Mouse (Mus musculus): ENCODE measurements at regions not wholly inside any gene's neighbourhood (a gene's known extent, or its start where the extent isn't known, plus 50 kb on each side); places are given as distances from the start of the nearest gene placed in this dataset.

DNA sequence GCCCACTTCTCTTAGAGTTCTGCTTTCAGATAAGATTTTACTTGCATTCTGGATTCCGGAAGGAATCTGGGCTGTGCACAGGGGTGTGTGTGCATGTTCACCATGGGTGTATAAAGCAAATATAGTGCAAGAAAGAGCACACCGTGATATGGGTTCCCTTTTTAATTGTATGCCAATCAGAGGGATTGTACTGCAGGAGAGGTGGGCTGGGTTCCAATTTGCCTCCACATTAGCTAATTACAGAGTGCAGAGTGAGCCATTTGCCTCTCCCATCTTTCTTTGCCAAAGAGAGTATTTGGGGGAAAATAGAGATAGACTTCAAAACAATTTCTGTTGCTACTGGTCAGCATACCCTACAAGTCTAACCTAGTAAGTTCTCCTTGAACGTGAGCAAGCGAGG is 86.4 kb upstream of the 4930583I09Rik start:
- DNase-seq (ENCODE audit: extremely low spot score in 1 of 2, low spot score in 1 of 2) = no peak

DNA sequence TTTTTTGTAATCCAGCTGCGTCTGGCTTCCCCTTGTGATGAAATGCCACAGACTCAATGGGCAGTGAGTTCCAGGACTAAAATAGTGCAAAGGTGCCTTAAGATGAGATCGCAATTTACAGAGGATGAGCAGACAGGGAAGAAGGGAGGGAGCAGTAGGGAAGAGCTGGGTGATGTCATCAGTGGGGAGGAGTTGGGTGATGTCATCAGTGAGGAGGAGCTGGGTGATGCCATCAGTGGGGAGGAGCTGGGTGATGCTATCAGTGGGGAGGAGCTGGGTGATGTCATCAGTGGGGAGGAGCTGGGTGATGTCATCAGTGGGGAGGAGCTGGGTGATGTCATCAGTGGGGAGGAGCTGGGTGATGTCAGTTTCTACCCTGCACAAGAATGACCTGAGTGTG is 84.4 kb upstream of the 4930583I09Rik start:
- DNase-seq (ENCODE audit: extremely low spot score in 1 of 2, low spot score in 1 of 2) = no peak

DNA sequence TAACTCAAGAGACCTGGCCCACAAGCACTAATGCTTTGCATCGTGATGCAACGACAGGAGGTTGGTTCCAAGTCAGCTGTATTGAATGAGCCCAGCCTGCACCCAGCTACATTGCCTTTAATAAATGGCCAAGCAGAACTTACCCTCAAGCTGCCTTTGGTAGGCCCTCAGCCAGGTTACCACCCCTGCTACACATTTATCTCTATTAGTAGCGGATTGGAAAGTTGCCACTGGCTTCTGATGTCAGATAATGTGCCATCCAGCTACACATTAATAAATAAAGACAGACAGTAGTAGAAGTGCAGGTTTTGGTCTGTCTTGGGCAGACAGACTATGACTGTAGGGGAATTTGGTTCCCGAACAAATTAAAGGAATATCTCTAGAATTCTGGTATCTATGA is 82.0 kb upstream of the 4930583I09Rik start:
- no peak for DNase-seq (ENCODE audit: extremely low spot score in 1 of 2, low spot score in 1 of 2)

DNA sequence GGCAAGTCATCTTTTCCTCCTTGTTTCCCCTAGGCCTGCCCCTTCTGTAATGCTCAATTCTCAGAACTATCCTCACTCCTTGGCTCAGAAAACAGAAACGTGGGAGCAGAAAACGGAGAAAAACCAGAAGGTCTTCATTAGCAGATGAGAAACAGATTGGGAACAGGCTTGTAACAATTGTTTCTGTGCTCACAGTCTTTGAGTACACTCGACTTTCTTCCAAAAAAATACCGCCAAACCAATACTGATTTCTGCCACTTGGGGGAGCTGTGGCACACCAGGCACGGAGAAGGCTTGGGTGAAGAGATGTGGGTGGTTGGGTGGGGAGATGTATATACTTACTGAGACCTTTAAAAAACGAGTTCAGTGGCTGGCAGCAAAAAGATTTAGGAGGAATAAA is 80.8 kb upstream of the 4930583I09Rik start:
- no peak for DNase-seq (ENCODE audit: extremely low spot score in 1 of 2, low spot score in 1 of 2)

DNA sequence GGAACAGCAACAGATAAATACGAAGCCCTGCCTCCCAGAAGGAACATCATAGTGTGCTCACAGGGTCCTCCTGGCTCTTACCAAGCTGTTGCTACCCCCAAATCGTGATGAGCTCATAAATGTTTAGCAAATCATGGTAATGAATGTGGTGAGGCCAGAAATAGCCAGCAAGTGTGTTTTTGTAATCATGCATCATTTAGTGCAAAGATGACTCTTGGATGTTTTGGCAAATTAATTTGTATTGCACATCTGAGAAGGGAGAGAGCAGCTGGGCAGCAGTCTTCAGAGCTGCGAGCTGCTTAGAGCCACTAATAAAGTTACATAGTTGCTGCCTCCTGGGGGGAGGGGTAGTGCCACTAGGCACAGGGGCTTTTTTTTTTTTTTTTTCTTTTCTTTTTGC is 79.8 kb upstream of the 4930583I09Rik start:
- no peak for DNase-seq (ENCODE audit: extremely low spot score in 1 of 2, low spot score in 1 of 2)

DNA sequence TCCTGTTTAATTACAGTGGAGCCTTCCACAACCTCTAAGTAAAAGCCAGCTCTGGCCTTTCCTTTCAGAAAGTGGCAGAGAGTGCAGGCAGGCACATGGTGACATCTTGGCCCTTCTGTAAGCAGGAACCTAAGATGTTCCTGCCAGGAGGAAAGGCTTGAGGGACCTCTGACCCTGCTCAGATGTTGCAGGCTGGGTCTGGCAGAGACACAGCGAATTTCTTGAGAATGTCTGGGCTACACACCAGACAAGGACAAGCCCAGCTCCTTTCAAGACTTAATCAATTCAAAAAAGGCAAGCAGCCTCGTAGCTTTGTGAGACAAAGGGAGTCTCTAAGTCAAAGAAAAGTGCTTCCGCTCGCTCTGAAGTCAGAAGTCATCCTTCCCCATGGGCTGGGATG is 79.2 kb upstream of the 4930583I09Rik start:
- no peak for DNase-seq (ENCODE audit: extremely low spot score in 1 of 2, low spot score in 1 of 2)

DNA sequence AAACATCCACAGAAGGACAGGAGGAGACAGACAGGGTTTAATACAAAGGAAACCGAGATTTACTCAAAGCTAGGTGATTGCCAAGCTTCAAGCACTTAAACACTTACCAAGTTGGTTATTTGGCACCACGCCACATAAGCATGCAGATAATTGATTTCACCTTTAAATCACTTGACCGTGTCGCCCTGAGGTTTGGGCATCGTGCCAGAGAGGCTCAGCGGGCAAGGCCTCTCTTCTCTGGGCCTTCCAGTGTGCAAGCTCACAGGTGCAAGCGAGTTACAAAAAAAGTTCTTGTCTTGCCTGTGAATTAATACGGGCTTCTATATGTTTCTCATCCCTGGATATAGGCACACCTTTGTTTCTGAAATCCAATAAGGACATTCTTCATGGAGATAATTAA is 78.4 kb upstream of the 4930583I09Rik start:
- no peak for DNase-seq (ENCODE audit: extremely low spot score in 1 of 2, low spot score in 1 of 2)

DNA sequence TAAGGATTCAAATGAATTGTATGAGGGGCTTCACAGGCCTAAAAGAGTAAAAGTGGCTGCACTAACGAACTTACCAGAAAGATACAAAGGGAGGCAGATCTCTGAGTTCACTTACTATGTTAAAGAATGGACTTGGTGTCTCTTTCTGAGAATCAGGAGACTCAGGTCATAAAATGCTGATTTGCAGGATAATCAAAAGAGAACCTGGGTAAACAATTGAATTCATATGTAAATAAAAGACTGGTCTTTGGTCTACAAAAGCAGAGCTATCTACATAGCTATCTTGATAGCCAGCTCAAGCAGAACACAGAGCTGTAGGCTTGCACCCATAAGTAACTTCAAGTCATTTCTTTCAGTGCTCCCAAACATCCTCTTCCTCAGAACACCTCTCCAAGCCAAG is 72.8 kb upstream of the 4930583I09Rik start:
- no peak for DNase-seq (ENCODE audit: extremely low spot score in 1 of 2, low spot score in 1 of 2)

DNA sequence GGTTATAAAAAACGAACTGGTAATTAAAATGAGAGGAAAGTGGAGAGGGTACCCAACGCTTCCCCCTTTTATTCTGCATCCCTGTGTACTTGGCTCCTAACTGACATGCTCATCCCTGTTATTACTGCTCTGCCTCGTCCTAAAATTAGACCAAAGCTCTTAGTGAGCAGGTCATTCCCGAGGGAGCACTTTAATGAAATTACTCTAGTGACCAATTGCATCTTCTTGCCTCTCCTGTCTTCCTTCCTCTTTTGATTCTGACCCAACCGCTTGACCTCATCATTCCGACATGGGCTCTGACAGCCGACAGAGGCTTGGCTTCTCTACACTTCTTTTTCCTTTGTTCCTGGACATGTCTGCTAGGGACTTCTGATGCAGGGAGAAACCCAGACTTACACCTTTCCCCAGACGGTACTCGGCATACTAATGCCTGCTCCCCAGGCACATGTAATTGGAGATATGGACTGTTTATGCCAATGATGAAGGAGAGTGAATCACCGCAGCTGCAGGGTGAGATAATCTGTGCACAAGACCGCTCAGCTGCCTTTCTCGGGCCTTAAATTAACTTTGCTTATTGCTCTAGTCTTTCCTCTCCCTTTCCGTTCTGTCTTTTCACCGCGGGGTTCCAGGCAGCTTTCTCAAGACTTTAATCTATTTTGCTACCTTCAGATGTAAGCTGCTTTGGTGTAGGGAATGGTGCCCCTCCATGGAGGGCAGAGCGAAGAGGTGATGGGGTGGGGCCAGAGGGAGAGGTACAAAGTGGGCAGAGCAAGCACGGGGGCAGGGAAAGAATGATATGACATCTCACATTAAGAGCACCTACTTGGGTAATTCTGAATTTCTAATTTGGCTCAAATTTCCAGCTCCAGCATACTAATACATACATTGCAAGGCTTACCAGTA is 66.1 kb upstream of the 4930583I09Rik start:
- no peak for DNase-seq (ENCODE audit: extremely low spot score in 1 of 2, low spot score in 1 of 2)

DNA sequence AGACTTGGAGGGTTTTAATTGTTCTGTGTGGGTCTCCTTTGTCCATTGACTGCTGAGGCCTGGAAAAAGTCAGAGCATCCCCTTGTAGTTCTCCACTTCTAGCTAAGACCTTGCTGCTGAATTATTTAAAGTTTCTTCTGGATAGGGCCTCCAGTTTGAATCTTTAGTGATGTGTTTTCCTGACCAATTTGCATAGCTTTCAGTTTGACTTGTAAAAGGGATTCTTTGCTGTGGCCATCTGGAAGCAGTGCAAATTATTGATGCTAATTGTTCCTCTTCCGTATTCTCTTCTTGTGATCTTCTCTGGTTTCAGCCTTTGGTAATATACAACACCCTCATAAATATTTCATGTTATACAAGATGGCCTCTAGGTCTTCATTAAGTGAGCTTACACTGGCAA is 61.6 kb upstream of the 4930583I09Rik start:
- DNase-seq (ENCODE audit: extremely low spot score in 1 of 2, low spot score in 1 of 2) = no peak

DNA sequence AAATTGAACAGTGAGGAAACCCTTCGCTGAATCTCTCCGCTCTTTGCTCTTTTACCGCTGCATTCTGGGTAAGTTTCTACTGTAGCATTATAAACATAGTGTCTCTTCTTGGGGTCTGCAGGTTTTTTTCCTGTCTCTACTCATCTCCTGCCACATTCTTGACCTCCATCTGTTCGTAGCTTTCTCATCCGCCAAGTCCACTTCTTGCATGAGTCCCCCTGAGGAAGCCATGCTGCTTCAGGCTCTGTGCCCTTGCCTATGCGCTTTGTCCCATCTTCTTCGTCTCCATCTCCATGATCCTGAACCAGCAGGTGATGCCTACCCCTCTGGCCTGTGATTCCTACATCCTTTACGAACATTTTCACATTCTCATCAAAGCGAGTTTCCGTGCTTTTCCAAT is 60.0 kb upstream of the 4930583I09Rik start:
- no peak for DNase-seq (ENCODE audit: extremely low spot score in 1 of 2, low spot score in 1 of 2)

DNA sequence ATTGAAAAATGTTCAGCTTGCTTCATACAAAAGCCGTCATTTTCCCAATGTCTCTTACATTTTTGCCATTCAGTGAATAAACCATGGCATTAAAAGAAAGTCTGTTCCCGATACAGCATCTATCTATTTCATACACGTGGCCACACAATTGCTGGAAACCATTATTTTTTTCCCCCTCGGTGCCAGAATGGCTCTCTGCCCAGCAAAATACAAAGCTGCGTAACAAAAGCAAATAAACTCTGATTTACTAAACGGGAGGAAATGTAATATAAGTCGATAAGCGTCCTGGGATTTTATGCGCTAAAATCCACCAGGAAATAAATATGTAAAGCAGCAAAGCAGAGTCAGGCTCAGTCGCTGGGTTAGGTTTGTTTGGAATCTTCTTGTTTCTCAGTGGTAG is 59.6 kb upstream of the 4930583I09Rik start:
- DNase-seq (ENCODE audit: extremely low spot score in 1 of 2, low spot score in 1 of 2) = no peak

DNA sequence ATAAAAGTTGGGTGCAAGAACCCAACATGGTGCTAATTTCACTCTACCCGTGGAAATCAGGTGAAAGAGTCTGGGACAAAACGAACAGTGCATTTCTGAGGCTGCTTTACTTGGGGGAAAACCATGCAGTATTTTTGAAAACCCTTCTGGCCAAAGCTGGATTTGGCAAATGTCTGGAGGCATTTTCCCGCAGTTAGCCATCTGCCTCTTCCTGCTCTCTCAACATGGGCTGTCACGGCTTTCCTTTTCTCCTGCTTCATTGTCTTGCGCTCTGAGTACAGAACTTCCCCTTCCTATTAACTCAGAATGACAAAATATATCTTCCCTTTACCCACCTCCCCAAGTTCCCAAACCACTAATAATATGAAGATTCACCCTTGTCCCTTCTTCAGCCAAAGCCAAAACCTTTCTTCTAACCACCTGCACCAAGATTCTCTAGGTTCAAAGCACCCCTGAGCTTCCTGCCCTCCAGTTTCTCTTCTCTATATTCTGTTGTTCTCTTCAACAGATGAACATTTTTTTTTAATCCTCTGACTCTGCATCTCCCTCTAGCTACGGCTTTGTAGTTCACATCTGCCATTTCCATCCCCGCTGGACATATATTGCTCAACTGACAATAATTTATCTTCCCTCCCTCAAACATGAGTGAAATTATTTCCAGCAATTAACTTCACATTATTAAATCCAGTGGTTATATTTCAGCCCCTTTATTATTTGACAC is 57.5 kb upstream of the 4930583I09Rik start:
- no peak for DNase-seq (ENCODE audit: extremely low spot score in 1 of 2, low spot score in 1 of 2)
